Mouse (Mus musculus): ENCODE results near the gene Eftud2.

DNA sequence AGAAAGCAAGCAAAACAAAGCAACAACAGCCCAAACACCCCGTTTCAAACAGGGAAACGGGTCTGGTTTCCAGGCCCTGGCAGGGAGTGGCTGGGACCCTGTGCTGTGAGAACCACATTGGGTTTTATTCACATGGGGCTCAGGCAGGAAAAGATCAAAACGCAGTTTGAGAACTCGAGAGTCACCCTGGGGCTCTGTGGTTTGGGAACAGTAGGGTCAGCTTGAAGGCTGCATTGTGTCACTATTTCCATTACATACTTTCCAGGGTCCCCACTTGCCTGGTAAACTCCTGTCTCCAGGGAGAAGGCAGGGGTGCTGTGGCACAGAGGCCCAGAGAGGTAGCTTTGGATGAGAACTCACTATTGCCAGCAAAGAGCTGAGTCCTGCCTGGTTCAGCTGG, 53.7 kb downstream of the Eftud2 start:
- TF ChIP-seq CTCF (IDR thresholded peaks at IDR 0.05; ENCODE audit: control insufficient read depth, insufficient read depth, low read length) (no peak), POLR2A (IDR thresholded peaks at IDR 0.05; ENCODE audit: borderline replicate concordance, control insufficient read depth, low read depth, low read length) (no peak)
